Mouse (Mus musculus) ES-E14 (cell line): Measurements from ENCODE around the gene Pcdh9. TPM values are rescaled to one million over a fixed set of nuclear protein-coding genes. Genes with fewer than 3 reads are reported as not detected.

Experiments
- DNase-seq: peaks from one replicate; pipeline ENCODE4 v3.0.0-alpha.2; 2013; ENCODE audit warnings: low read depth, low spot score
- H3K27ac ChIP-seq: 2 replicates; pipeline ENCODE4 v1.5.1; 2012; ENCODE audit warnings: low read depth, mild to moderate bottlenecking, low read length, moderate library complexity, mixed read lengths; ENCODE audit not compliant: poor library complexity, insufficient read depth, severe bottlenecking
- H3K36me3 ChIP-seq: 2 replicates; pipeline ENCODE4 v1.6.1; 2012; ENCODE audit warnings: mild to moderate bottlenecking, low read length, moderate library complexity, mixed read lengths; ENCODE audit not compliant: control insufficient read depth, poor library complexity, insufficient read depth, severe bottlenecking
- H3K4me1 ChIP-seq, 2 experiments: fragments of 150-350 bp in 1 of 2; sonication (generic) in 1 of 2; 2 replicates each; pipeline ENCODE4 v1.6.1; 2012; ENCODE audit warnings: low read length in 2 of 2, mild to moderate bottlenecking in 1 of 2, mixed read lengths in 1 of 2; ENCODE audit not compliant: control insufficient read depth in 2 of 2, insufficient read depth in 2 of 2, poor library complexity in 1 of 2
- H3K4me3 ChIP-seq, 2 experiments: fragments of 150-350 bp in 1 of 2; sonication (generic) in 1 of 2; 2 replicates each; pipeline ENCODE4 v1.5.1; 2012; ENCODE audit warnings: low read length in 2 of 2, low read depth in 1 of 2, mild to moderate bottlenecking in 1 of 2, mixed read lengths in 1 of 2; ENCODE audit not compliant: insufficient read depth in 1 of 2, poor library complexity in 1 of 2, severe bottlenecking in 1 of 2
- H3K9ac ChIP-seq: 2 replicates; pipeline ENCODE4 v1.6.1; 2012; ENCODE audit warnings: low read depth, mild to moderate bottlenecking, low read length, mixed read lengths; ENCODE audit not compliant: poor library complexity, insufficient read depth, severe bottlenecking
- H3K9me3 ChIP-seq: fragments of 150-350 bp; sonication (generic); 2 replicates; pipeline ENCODE4 v1.6.1; 2012; ENCODE audit warnings: low read depth, mild to moderate bottlenecking, low read length; ENCODE audit not compliant: control insufficient read depth, insufficient read depth
- CHD2 ChIP-seq: IDR thresholded peaks from 2 replicates; pipeline ENCODE4 v1.6.1; 2014; ENCODE audit warnings: mild to moderate bottlenecking, low read depth, low read length, inconsistent platforms
- HCFC1 ChIP-seq: IDR thresholded peaks from 2 replicates; pipeline ENCODE4 v1.6.1; 2012; ENCODE audit warnings: low read length, inconsistent platforms, borderline replicate concordance; ENCODE audit not compliant: insufficient read depth
- MAFK ChIP-seq: IDR thresholded peaks from 2 replicates; pipeline ENCODE4 v1.6.1; 2014; ENCODE audit warnings: mild to moderate bottlenecking, low read depth, low read length, inconsistent platforms; ENCODE audit not compliant: insufficient read depth
- ZC3H11A ChIP-seq: IDR thresholded peaks from 2 replicates; pipeline ENCODE4 v1.6.1; 2012; ENCODE audit warnings: low read depth, mild to moderate bottlenecking, inconsistent platforms, low read length, borderline replicate concordance
- ZNF384 ChIP-seq: IDR thresholded peaks from 2 replicates; pipeline ENCODE4 v1.6.1; 2012; ENCODE audit warnings: low read depth, low read length, inconsistent platforms
- in situ Hi-C, 2 experiments: fragments of 600-800 bp; cut with MboI; formaldehyde crosslinking; loops; one replicate each; pipeline ENCODE4 v1.15.1; 2025; ENCODE audit warnings: low sequenced_read_pairs in 2 of 2, inconsistent platforms in 1 of 2; ENCODE audit not compliant: unreplicated experiment in 2 of 2
- total RNA-seq: library from RNA; depleted of rRNA; stranded (reverse); fragments of 300-350 nt; gene quantifications from 2 replicates; pipeline ENCODE4 v1.2.3, GENCODE M21; 2012

Pcdh9 gene
- total RNA-seq, 1 experiment = 0.71 TPM

DNA sequence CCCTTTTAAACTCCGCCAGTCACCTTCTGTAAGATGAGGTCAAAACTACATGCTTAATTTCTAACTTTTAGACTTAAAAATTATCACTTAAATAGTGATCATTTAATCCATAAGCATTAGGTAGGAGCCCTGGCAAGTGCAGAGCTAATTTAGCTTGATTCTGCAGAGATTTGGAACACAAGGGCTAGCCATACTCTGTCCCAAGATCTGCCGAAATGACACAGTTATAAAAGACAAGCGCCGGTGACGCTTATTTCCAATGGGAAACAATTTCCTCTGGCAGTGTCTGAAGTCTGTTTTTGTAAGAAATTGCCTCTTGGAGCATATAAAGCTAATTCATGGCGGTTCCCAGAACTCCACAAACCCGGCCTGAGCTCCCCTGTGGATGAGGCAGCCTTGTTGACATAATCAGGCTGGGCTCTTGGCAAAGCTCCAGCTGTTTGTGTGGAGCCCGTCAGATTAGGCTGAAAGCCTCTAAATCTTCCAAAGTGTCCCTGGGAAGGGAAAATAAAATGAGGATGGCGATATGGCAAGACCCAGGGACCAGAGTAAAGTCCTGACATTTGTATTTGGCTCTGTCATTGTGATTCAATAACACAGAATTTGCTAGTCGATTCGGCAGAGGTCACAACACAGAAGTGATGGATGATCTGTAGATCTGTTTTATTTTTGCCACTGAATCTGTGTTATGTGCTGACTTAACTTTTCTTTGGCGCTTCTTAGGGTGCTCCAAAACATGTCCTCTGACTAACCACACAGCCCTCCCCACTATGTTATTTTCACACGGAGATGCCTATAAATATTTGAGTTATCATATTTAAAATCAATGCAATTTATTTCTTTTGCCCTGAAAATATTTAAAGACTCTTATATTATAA lies 391.4 kb downstream of the Pcdh9 start:
- TF ChIP-seq ZNF384 (no peak), CHD2 (no peak), HCFC1 (no peak), MAFK (no peak), ZC3H11A (no peak)
- Histone ChIP-seq H3K4me1 (no peaks in the 10 kb centered on the region), H3K36me3 (no peaks in the 10 kb centered on the region), H3K4me3 (no peak overlapping the region), H3K27ac (no peak overlapping the region), H3K9me3 (no peaks in the 10 kb centered on the region), H3K9ac (no peak overlapping the region)
- no peak for DNase-seq
- in situ Hi-C loops = no loop called here

GRCm38 (mm10) chr14:93474991-93475390 lies 415.5 kb downstream of the Pcdh9 start:
- Histone ChIP-seq H3K36me3 (no peaks in the 10 kb centered on the region), H3K4me3 (no peak overlapping the region), H3K9ac (no peak overlapping the region), H3K4me1 (no peaks in the 10 kb centered on the region), H3K27ac (no peak overlapping the region), H3K9me3 (no peaks in the 10 kb centered on the region)
- TF ChIP-seq ZC3H11A (no peak), CHD2 (no peak), HCFC1 (no peak), ZNF384 (no peak), MAFK (no peak)
- no peak for DNase-seq
- in situ Hi-C loops = no loop called here

DNA sequence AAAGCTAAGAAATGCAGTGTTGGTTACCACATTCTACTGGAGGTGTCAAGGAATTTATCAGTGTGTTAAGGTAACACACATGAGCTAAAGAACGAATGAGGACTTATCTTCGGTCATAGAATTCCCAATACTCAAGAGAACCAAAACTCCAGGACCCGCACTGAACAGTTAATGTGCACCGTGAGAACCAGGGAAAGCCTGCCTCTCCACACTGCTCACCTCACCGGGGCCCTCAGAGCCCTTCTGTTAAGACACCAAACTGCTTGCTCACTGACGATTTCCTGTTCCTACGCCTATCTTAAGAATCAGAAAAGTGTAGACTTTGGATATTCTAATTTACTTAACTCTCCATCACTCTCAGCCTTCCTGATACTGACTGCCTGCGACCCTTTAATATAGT lies 418.0 kb downstream of the Pcdh9 start:
- no peak for TF ChIP-seq HCFC1
- no peak for TF ChIP-seq ZNF384
- TF ChIP-seq MAFK = no peak
- no peak for TF ChIP-seq ZC3H11A
- TF ChIP-seq CHD2 = no peak
- DNase-seq = no peak
- H3K9me3 ChIP-seq = no peaks in the 10 kb centered on the region
- in situ Hi-C loops = no loop called here
- H3K27ac ChIP-seq = no peak overlapping the region
- no peaks in the 10 kb centered on the region for H3K36me3 ChIP-seq
- H3K4me1 ChIP-seq = no peaks in the 10 kb centered on the region
- no peak overlapping the region for H3K9ac ChIP-seq
- no peak overlapping the region for H3K4me3 ChIP-seq

DNA sequence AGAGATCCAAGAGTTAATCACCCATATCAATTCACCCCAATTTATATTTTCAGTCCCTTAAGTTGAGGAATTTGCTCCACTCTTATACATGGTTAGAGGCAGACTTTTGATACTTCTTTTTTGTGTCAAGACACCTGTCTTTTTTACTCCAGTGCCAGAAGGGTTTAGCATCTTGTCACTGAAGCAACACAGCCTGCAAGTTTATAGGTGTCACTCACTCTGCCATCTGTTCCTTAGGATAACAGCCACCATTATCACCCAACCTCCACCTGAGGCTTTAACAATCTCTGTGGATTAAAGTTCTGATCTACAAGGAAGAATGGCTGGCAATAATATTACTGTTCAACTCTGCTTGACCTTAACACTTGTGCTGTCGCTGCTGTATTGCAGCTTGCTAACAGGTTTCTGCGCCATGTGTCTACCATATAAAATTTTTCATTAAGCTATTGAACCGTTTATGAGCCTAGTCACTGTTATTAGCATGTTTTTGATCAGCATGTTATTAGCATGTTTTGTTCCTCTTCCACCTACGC lies 427.1 kb downstream of the Pcdh9 start:
- DNase-seq = no peak
- in situ Hi-C loops = no loop called here
- no peaks in the 10 kb centered on the region for H3K4me1 ChIP-seq
- no peak overlapping the region for H3K9ac ChIP-seq
- H3K9me3 ChIP-seq = no peaks in the 10 kb centered on the region
- H3K4me3 ChIP-seq = no peak overlapping the region
- H3K36me3 ChIP-seq = no peaks in the 10 kb centered on the region
- H3K27ac ChIP-seq = no peak overlapping the region
- TF ChIP-seq HCFC1 (no peak), ZC3H11A (no peak), MAFK (no peak), CHD2 (no peak), ZNF384 (no peak)
